Mouse (Mus musculus) adrenal gland, adult 18-20 months (tissue): ENCODE measurements around the gene Cd274. TPM values are rescaled to one million over a fixed set of nuclear protein-coding genes. Genes with fewer than 3 reads are reported as not detected.

Source experiments
- DNase-seq, 2 experiments: peaks; one replicate each; pipeline ENCODE4 v3.0.0; 2021 to 2022; ENCODE audit warnings: low spot score in 2 of 2
- long read RNA-seq, 2 experiments: library from polyadenylated mRNA; stranded (forward); transcript quantifications; one replicate each; pipeline ENCODE4 v2.0.0; 2021
- total RNA-seq, 2 experiments: library from RNA; stranded (reverse); gene quantifications; 1 replicate in 1 of 2; 2 replicates in 1 of 2; pipeline ENCODE4 v1.2.3; 2021

The Cd274 gene
- 1 to 10 TPM; 4.7 to 5.1 TPM for total RNA-seq
- long read RNA-seq, experiment 1: 0 reads
- long read RNA-seq, experiment 2, partial matches to known transcripts: 0 of 1 reads
- long read RNA-seq, experiment 2, other reads (novel, unspliced or antisense): 0 of 1 reads

DNA sequence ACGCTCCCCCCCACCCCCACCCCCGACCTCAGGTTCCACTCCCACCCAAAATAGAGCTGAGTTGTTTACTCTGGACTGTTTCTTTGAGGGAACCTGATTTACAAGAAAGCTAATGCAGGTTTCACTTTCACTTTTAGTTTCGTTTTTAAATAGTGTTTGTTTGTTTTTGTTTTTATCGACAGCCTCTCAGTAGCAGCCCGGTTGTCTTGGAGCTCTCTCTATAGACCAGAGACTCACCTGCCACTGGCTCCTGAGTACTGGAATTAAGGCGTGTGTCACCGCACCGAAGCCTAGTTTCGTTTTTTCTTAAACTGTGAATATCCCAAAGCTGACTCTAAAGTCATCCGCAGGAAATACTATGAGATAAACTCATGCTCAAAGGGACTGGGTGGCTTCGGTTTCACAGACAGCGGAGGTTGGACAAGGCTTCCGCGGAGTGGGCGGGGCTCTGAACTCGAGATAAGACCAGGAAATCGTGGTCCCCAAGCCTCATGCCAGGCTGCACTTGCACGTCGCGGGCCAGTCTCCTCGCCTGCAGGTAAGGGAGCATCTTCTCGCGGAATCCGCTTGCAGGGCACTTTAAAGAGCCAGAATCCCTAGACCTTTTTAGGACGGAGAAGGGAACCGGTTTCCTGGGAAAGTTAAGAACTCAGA is at the start of gene Cd274, which contains the start of gene Plgrkt:
Gene Cd274, plus strand, starts transcription at position 487 of the 654 bp plus-strand sequence.
Gene Plgrkt, minus strand, starts transcription at position 422 of the 654 bp plus-strand sequence.
- DNase-seq: peak; percentile 68 to 76

DNA sequence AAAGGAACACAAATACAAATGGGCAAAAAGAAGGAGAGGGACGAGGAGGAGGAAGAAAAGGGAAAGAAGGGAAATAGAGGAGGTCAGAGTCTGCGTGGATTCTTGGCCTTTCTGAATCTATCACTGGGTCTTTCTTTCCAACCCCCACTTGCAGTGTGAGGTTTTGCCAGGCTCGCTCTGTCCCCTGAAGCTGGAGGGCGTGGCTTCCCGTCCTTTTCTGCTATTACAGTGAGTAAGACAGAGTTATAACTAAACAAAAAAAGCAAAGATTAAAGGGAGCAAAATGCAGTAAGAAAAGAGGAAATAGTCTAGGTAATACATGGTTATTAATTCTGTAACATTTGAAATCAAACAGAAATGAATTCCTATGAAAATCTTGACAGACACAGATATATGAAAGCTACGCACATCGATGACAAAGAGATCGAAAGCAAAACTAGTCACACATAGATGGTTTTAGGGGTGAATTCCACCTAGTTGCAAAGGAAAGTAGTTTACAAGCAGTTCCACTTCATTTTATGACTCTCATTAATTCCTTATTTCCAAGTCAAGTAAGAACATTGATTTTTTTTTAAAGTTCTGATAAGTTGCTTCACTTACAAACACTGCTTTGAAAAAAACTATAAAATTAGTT is 43.7 kb upstream of the Cd274 start:
- no peak for DNase-seq

DNA sequence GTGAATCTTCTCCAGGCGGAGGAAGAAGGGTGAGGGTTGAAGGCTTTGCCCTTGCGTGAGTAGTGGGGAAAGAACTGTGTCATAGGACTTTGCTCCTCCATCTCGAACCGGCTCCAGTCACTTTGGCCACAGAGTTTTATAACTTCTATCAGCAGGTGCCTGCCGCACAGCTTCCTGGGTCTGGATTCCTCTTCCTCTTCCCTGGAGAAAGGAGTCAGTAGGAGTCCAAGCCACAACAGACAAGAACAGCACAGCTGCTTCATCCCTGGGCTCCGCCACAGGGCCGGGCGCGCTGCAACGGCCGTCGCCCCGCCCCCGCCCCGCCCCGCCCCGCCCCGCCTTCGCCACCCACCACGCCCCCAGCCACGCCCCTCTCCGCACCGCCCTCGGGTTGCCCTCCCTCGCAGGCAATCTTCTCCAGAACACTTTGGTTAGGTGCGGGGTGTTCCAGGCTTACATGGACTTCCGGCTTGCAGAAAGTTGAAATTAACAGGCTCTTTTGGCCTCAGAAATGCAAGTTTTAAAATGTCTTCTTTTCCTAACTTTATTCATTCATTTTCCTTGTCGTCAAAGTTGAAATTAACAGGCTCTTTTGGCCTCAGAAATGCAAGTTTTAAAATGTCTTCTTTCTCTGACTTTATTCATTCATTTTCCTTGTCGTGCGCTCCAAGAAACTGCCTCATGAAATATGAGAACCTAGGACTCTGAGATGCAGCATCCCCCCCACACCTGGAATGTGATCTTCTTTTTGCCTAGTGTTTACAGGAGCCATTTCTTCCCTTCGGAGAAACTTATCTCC is 42.0 kb upstream of the Cd274 start, which contains the start of gene Insl6:
Gene Insl6, minus strand, starts transcription at position 304 of the 799 bp plus-strand sequence.
- DNase-seq: peak; percentile 61 to 69

DNA sequence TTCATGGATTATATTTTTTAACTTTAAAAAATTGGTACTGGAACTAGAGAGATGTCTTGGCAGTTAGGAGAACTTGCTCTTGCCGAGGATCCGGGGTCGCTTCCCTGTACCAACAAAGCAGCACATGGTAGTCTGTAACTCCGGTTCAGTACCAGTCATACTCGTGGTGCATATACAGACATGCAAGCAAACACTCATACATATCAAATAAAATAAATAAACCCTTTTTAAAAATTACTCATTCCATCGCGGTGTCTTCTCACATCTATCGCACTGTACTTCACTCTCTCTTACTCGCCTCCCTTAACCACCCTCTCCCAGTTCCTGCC is 41.4 kb upstream of the Cd274 start:
- no peak for DNase-seq

DNA sequence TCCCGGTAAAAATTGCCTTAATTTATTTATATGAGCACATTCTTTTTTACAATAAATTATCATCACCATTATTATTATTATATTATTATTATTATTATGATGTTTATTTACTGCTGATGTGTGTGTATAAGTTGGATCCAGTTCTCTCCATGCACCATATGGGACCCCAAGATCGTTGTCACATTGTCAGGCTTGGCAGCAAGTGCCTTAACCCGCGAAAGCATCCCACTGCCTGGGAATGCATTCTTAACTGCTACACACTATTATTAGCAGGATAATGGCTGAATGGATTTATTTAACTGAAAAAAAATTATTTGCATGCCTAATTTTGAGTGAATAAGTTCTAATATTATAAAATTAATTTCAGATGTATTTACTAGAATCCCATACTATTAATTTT is 40.9 kb upstream of the Cd274 start:
- no peak for DNase-seq

DNA sequence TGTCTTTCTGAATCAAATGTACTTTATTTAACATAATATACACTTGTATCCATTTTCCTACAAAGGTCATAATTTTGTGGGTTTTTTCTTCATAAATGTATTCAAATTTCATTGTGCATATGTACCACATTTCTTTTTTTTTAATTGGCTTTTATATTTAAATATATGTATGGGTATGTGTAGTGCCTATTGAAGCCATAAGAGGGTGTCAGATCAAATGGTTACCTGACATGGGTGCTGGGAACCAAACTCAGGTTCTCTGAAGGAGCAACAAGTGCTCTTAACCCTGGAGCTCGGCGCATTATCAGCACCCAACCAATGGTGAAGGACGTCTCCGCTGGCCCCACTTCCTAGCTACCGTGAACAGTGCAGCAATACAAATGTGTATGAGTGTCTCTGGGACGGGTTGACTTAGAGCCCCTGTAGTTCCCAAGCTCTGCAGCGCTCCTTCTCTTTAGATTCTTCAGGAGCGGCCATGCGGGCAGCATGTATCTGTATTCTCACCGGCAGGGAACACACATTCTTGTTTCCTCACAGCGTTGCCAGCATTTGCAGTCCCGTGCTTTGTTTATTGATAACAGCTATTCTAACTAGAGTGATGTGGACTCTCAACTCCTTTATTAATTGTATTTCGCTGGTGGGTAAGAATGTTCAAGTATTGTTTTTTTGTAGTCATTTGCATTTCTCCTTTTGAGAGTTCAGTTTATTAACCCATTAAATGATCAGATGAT is 40.3 kb upstream of the Cd274 start:
- DNase-seq: no peak

DNA sequence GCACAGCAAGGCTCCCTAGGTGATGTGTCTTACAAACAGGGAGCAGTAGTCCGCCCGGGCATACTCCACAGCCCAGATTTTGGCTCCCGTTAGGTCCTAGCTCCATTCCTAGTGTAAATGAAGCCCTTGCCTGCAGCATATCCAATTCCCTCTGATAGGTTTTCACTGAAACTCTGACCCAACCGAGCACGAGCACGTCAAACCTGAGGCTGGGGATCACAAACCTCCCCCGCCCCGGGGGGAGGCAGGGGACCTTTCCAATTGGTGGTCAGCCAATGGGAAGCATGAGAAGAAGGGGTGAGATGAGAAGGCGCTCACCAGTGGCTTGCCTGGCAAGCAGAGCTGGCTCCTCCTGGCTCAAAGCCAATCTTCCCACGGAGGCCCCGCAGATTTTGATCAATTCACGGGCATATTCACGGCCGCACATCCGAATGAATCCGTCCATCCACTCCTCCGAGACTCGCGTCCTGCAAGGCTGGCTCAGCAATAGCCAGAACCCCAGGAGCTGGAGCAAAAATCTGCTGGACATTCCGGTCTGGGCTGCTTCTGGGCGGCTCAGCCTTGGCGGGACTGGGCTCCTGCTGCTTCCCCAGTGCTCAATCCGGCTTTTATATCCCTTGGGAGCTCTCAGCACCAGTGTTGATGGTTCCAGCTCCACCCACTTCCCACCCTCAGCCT is 33.0 kb upstream of the Cd274 start, which contains the start of gene Rln1:
Gene Rln1, minus strand, starts transcription at position 603 of the 678 bp plus-strand sequence.
- no peak for DNase-seq

DNA sequence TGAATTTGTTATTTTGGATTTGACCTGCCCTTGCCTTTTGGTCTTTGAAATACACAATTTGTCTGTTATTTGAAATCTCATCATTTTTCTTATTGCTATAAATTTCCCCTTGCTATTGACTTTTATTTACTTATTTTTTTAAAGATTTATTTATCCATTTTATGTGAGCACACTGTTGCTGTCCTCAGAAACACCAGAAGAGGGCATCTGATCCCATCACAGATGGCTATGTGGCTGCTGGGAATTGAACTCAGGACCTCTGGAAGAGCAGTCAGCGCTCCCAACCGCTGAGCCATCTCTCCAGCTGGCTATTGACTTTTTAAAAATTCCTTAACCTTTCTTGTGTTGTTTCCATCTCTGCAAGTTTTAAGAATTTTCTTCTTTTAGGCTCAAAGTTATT is 30.6 kb upstream of the Cd274 start:
- DNase-seq: no peak

DNA sequence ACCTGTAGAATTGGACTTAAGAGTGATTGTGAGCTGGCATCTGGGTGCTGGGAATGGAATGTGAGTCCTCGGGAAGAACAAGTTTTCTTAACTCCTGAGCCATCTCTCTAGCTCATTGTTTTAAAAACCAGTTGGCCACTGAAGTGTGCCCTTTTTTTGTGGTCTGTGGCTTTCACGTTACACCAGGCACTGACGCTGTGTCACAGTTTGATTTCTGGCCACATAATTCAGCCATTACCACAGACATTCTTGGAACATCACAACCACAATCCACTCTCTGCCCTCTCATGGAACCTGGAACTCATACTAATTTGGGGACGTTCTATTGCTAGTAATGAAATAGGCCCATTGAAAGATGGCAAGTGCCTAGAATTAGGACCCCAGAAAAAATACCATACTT is 26.2 kb upstream of the Cd274 start:
- no peak for DNase-seq

DNA sequence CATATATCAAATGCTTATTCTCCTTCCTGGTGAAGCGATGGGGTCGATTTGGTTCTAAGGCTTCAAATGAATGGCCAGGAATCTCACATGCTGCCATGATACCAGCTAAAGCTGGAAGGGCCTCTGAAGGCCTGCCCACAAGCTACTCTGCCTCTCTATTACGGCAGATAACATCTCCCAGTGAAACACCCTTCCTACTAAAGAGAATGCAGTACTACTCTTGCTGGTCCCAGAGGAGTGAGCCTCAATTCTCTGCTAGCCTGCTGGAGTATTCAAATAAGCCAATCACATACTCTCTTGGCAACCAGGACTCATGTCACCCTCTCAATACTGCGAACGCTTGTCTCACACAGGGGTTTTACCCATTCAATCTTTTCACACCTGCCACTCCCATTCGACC is 25.0 kb upstream of the Cd274 start:
- DNase-seq: no peak

DNA sequence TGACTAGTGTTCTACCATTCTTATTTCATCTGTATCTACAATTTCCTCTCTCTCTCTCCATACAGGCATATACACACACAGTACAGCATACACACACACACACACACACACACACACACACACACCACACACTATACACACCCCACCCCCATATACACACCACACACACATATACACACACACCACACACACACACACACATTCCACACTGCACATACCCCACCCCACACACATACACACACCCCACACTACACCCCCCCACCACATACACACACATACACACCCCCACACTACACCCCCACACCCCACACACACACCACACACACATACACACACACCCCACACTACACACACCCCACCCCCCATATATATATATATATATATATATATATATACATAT is 22.4 kb upstream of the Cd274 start:
- no peak for DNase-seq

DNA sequence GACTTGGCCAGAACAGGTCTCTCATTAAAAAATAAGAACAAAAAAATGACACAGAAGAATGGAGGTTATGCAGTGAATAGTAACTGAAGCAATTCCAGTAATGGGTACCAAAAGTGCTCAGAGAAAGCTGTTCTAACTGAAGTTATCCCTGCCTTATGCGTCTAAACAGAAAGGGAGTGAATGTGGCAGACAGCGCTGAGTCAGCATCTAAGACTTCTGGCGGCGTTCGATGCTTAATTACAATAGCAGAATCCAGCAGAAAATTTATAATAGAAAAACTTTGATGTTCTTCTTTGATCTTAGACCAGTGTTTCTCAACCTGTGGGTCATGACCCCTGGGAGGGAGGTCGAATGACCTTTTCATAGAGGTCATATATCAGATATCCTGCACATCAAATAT is 21.6 kb upstream of the Cd274 start:
- DNase-seq: no peak

DNA sequence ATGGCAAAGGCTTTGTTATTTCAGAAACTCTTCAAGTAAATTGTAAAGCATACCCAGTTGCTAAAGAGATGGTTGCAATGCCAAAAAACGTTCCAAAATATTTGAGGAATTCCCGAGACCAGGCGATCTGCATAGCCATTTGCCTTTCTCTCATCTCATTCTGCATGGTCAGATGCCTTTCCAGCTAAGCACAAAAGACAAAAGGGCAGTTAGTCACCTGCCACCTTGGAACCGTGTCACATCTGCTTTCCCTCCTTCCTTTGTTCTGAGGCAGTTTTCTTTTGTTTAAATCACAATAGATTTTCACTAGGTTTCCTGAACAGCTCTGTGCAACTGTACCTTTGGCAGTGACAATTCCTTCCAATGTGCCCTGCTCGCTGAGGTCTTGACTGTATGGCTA is 16.3 kb upstream of the Cd274 start:
- DNase-seq: no peak

DNA sequence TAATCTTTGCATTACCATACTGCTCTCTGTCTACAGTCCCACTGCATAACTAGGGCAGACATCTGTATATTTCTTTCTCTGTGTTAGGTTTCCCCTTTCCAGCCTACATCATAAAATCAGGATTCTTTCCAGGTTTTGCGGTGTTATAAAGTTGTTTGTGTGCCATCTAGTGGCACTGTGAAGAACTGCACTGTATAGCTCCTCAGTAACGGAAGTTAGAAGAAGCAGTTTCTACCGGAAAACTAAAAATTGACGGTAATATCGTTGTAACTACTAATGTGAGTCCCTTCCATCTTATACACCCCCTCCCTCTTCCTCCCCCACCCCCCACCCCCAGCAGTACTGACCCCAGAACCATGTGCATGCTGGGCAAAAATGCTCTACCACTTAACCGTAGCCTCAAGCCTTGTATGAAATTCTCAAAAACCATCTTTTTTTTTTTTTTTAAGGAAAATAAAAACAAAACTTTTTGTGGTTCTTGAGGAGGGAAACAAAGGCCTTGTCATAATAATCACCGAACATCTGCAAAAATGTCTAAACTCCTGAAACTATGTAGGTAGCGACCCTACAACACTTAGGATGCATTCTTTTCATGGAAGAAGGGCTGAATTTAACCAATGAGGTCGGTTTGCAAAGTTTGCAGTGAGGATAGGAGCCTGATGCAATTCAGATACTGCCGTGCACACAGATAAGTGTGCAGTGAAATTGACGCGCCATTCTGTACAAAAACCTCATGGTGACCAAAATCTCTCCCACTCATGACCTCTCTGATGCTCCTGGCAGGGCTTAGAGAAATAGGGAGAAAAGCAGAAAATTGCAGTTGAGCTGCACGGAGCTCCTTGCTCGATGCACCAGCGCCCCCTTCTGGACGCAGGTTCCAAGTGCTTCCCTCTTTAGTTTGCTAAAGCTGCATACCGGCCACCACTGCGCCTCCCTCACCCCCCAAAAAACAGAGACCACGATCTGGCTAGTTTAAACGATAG is 12.1 kb upstream of the Cd274 start:
- peak; percentile 86 to 91 for DNase-seq

DNA sequence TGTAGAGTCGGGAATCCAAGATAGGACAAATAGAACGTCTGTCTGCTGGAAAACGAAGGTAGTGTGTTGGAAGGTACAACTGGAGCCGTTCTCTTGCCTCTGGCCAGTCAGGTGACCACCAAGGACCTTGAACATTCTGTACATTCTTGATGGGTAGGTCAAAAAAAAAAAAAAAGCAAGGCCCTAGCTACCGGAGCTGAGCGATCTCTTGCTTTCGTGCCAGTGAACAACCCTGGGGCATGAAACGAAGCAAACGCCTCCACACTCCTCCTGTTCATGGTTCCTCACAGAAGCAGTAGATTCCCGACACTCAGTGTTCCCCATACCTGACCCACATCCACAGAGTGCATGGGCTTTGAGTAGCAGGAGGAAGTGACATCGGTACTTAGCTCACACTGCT is 11.0 kb upstream of the Cd274 start:
- no peak for DNase-seq

DNA sequence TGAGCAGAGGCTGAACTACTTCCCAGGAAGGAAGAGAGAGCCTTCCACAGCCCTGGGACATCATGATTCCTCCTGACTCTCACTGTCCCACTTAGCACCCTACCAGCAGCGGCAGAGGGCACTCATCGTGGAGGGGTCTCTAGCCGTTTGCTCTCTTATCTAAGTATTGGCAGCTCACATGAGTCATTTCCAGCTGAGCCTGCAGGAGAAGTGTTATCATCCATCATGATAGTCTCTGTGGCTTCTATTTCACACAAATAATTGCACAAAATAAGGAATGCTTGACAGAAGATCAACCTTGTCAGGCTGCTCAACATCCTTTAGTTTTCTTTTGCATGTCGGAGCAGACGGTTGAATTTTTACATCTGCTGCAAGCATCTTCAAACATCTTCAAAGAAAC is 7.0 kb upstream of the Cd274 start:
- no peak for DNase-seq

DNA sequence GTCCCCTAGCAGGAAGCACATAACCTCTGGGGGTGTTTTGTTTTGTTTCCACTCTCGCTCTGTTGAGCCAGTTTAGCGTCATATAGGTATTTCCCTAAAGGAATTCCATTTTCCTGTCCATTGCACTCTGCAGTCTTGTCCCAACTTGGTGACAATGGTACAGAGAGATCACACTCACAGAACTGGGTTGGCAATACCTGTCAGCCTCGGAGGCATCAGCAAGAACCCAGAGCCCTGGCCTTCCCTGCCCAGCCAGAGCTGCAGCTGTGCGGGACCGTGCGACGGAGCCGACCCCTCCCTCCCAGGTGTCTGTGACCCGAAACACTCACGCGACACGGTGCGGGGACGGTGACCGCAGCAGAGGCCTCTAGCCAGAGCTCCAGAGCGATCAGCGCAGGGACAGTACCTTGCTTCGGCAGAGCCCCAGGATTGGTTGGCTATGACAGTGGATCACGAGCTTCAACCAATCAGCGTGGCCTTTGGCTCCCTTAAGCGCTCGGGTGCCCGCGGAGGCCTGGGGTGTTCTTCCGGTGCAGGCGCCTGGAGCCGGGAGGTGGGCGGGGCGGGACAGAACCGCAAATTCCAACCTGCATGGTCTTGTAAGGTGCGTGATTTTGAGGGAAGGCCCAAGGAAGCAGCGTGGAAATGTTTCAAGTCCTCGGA is 5.7 kb upstream of the Cd274 start:
- peak; percentile 79 to 82 for DNase-seq

DNA sequence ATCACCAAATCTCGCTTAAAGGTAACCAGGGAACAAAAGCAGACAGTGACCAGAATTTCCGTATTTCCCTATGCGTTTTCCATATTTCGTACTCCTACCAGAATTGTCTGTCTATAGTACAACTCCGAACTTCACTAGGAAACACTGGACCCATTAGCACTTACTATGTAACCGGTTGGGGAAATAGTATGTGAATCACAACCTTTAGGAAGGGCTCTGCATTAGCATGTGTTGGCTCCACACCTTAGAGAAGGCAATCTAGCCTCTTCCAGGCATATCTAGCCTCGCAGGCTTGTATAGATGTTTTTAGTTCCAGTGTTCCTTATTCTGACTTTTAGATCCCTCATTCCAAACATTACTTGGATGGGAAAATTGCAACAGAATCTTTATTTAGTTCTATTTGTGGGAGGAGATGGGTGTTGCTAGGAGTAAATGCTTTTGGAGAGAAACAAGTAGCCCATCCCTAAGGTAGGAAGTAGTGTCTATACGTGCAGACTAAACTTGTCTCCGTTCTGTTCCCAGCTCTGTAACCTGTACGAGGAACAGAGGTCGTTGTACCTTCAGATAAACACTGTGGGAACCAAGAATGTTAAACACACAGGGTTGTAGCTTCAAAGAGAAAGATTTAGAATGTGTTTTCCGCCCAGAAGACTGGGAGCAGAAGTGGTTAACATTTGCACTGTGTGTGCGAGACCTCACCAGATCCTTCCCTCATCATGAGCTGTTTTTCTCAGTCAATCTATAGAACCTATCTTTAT is 4.9 kb upstream of the Cd274 start:
- DNase-seq: no peak
